Mouse (Mus musculus): ENCODE measurements around the gene A430078G23Rik.

DNA sequence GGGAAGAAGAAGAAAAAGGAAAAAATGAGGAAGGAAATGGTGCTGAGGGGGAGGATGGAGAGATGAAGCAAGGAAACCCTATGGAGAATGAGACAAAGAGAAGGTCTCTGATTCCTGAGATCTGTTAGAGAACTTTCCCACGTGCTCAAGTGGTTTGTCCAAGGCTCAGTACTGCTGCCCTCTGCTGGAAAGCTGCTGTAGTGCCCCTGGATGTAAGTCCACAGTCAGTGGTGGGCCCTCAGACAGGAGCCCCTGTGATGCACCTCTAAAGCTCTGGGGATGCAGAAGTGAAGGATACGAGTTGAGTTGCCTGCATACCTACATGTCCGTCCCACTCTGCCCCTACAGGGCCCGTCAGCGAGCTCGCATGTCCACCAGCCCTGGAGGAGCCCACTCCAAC lies 34.1 kb downstream of the A430078G23Rik start:
- no peak for TF ChIP-seq POLR2A (IDR thresholded peaks at IDR 0.05; ENCODE audit: low read depth, low read length)
- peak; percentile 65; the same call in 1 of the 2 replicates for TF ChIP-seq CTCF (IDR thresholded peaks at IDR 0.05; ENCODE audit: extremely low read depth, insufficient read depth, insufficient read length, insufficient replicate concordance)
